In genomic region chr5:136135571-136136291, GRCm38 (mm10) we compare ENCODE assay signal across 1 mouse cellular context.
A peak's percentile ranks its signal among the peaks of the same experiment; 100 is the strongest.
TF ChIP-seq lines count a peak whose summit lies in the region.

TSS of gene Lrwd1 (minus strand) at chr5:136136074.
TSS of gene Alkbh4 (plus strand) at chr5:136136146.

TF ChIP-seq in MEL, 35 proteins besides CTCF, POLR2A, EP300 and RAD21 (continued from another document):
- no peak for TF ChIP-seq POLR2AphosphoS5 (IDR thresholded peaks at IDR 0.05; ENCODE audit: borderline replicate concordance, low read depth, low read length)
- TF ChIP-seq CHD2 (IDR thresholded peaks at IDR 0.05; ENCODE audit: low read length), result peak; percentile 76
- peak; percentile 58 for TF ChIP-seq GATA1 (IDR thresholded peaks at IDR 0.05; ENCODE audit: low read depth, low read length)
- no peak for TF ChIP-seq USF2 (IDR thresholded peaks at IDR 0.05; ENCODE audit: borderline replicate concordance in 1 of 2, insufficient read depth in 1 of 2, low read depth in 1 of 2, low read length in 2 of 2)
- TF ChIP-seq USF1 (IDR thresholded peaks at IDR 0.05; ENCODE audit: low read depth, low read length), result peak; percentile 43; the same call in 1 of the 2 replicates
- TF ChIP-seq BHLHE40 (IDR thresholded peaks at IDR 0.05; ENCODE audit: borderline replicate concordance, low read depth, low read length), result no peak
- no peak for TF ChIP-seq RCOR1 (IDR thresholded peaks at IDR 0.05; ENCODE audit: low read depth, low read length)
- TF ChIP-seq ETS1 (IDR thresholded peaks at IDR 0.05; ENCODE audit: low read depth, low read length), result peak; percentile 54
- TF ChIP-seq ZKSCAN1 (IDR thresholded peaks at IDR 0.05; ENCODE audit: low read depth, low read length), result no peak
- peak; percentile 32; the same call in 1 of the 2 replicates for TF ChIP-seq MYC (IDR thresholded peaks at IDR 0.05; ENCODE audit: low read depth, low read length)
- peak; percentile 13 for TF ChIP-seq TBP (IDR thresholded peaks at IDR 0.05; ENCODE audit: low read depth, low read length)
- TF ChIP-seq MEF2A (IDR thresholded peaks at IDR 0.05; ENCODE audit: extremely low read depth, insufficient replicate concordance, low read depth, low read length, poor library complexity, severe bottlenecking), result no peak
- TF ChIP-seq MAFK (IDR thresholded peaks at IDR 0.05; ENCODE audit: borderline replicate concordance, low read depth, low read length), result no peak
